Mouse (Mus musculus) liver, adult 2 months (tissue): Measurements from ENCODE around the gene Hnf4a.

ENCODE experiments used
- CTCF ChIP-seq: fragments of 200-500 bp; IDR thresholded peaks from 2 replicates; pipeline ENCODE4 v1.5.1; 2011; ENCODE audit warnings: low read depth, low read length, control low read depth
- POLR2A ChIP-seq: fragments of 200-500 bp; IDR thresholded peaks from 2 replicates; pipeline ENCODE4 v1.6.1; 2011; ENCODE audit warnings: low read length, control low read depth; ENCODE audit not compliant: insufficient read depth; ENCODE audit errors: extremely low read depth

- TF ChIP-seq POLR2A: no peak
- no peak for TF ChIP-seq CTCF
These were observed 71.4 kb downstream of the Hnf4a start for GRCm38 (mm10) chr2:163577986-163578385.
